Mouse (Mus musculus) kidney, adult 9 months (tissue): ENCODE data around the gene Tmem201.
A peak's percentile ranks its signal among the peaks of the same experiment; 100 is the strongest.

Source experiments
- DNase-seq: peaks from one replicate; pipeline ENCODE4 v3.0.0; 2022

Tmem201 gene

DNA sequence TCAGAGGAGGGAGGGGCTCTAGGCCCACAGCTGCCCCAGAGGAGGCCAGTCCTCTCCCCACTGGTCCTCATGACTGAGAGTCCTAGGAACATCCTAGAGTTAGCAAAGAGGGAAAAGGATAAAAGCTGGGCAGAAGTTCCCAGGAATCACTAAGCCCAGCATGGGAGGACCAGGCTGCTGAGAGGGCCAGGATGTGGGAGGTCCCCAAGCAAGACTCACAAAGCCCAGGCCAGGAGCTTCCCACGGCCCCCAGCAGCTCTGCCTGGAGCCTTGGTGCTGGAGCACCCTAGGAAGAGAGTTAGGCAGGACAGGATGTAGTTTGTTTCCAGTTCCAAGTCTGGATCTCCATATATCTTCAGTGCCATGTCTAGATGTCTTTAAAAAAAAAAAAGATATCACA is 59.8 kb downstream of the Tmem201 start:
- DNase-seq, result peak; percentile 12

DNA sequence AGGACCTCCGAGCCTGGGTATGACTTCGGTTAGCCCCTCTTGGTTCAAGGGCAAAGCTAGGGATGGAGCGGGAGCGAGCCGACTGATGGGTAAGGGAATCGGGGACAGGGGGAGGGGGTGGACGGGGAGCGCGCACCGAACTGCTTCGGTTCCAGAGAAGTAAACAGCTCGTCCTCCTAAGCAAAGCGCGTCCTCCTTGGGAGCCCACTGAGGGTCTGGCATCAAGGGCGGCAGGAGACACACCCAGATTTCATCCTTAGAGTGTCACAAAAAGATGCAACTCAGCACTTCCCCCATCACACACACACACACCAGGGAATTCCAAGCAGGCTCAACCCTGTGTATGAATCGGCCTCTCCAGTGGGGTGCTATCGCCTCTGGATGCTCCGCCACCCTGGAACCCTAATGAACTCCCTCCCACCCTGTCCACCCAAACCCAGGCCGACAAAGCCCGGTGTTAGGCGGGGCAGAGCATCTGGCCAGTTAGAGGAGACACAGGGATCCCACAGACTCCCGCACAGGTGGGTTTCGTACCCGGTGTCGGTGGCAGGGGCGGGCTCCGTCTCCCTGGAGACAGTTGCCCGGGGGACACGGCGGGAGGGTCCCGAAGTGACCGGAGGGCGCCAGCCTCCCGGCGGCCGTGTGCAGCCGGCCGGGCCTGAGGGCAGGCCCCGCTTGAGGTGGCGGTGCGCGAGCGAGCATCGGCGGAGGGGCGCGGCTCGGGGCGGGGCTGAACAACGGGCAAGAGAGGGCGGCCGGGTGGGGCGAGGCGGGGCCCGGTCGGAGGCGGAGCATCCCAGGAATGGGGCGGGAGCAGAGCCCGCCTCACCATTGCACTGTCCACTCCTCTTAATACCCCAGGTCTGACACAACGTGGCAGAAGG is 62.2 kb downstream of the Tmem201 start:
- DNase-seq, result peak; percentile 56

- DNase-seq, result no peak
Measured at GRCm38 (mm10) chr4:149674814-149675377, 62.9 kb downstream of the Tmem201 start.

DNA sequence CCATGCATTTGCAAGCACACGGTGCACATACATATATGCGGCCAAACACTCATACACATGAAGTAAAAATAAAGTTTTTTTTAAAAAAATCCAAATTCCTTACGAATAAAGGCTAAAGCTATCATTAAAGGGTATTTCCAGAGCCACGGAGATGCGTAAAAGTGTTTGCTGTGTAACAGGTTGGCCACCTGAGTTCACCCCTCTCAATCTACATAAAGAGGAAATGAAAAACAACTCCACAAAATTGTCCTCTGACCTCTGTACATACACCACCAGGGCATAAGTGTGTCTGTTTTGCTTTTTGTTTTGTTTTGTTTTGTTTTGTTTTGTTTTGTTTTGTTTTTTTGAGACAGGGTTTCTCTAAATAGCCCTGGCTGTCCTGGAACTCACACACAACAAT is 65.1 kb downstream of the Tmem201 start:
- no peak for DNase-seq

DNA sequence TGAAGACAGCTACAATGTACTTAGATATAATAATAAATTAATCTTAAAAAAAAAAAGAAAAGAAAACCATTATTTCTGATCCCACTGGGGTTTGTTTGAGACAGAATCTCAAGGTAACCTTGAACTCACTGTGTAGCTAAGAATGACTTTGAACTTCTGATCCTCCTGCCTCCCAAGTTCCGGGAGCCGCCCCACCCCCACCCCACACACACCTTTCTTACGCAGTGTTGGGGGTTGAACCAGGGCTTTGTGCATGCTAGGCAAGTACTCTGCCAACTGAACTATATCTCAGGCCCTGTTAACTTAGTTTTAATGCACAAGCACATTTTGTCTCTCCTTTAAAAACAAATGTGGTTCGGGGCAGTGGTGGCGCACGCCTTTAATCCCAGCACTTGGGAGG is 66.7 kb downstream of the Tmem201 start:
- no peak for DNase-seq

GRCm38 (mm10) chr4:149665692-149666090 is 72.2 kb downstream of the Tmem201 start:
- DNase-seq, result no peak
